Mouse (Mus musculus): ENCODE measurements at regions not wholly inside any gene's neighbourhood (a gene's known extent, or its start where the extent isn't known, plus 50 kb on each side); places are given as distances from the start of the nearest gene placed in this dataset.
"Not testable (repeated sequence)": the region's sequence is repeated elsewhere in the genome, so short reads cannot be mapped to it uniquely, and the experiment has no call there.

GRCm38 (mm10) chr19:35890191-35890590 is 167.1 kb downstream of the Htr7 start:
- DNase-seq: no peak

DNA sequence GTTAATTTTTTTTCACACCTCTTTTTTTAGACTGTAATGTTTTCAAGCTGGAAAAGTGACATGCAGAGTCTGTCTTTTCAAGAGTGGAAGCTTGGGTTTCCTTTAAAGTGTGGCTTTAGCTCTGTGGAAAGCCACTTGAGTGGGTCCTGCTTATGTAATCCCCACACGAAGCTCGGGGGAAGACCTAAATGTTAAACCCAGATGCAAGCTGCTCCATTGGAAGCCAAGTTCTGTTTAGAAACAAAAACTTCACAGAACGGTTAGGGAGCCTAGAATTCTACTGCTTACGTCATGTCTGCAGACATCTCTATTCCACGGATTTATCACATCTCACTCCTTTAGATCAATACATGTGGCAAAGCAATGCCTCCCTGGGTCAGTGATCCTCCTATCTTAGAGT is 171.0 kb downstream of the Htr7 start:
- DNase-seq: no peak

- DNase-seq: no peak
Measured at GRCm38 (mm10) chr19:35881810-35882485, 175.4 kb downstream of the Htr7 start.

- no peak for DNase-seq
Measured at GRCm38 (mm10) chr19:35875464-35875863, 181.8 kb downstream of the Htr7 start.

GRCm38 (mm10) chr19:35870720-35871119 is 186.6 kb downstream of the Htr7 start:
- DNase-seq: no peak

DNA sequence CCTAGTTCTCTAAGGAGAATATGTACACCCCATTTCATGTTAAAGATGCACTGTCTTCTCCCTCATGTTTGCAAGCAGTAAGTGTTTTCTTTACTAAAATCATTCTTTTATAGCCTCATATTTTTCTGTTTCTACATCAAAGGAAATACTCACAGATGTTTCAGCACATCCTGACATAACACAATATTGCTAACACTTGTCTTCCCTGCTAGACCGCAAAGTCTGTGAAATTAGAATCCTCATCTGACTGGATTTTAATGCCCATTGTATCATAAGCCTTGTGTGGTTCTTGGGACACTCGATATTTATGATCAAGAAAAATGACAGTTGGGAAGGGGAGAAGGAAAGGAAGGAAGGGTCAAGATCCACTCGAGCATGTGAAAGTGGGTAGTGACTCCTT is 188.8 kb downstream of the Htr7 start:
- DNase-seq: no peak

GRCm38 (mm10) chr19:35863049-35863448 is 194.3 kb downstream of the Htr7 start:
- no peak for DNase-seq

DNA sequence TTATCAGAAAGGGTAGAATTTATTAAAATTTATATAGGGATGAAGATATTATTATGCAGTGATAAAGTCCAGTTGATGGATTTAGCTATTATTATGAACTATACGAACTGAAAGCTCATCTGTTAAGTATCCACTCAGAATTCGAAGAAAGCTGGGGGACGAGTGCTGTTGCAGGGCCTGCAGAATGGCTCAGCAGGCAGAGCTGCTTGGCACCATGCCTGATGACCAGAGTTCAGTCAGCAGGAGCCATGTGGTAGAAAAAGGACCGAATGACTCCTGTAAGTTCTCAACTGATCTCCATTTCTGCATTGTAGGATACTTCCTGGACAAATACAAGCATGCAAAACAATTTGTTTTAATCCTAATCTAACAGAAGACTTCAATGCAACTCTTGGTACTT is 195.9 kb downstream of the Htr7 start:
- DNase-seq: peak; percentile 66

DNA sequence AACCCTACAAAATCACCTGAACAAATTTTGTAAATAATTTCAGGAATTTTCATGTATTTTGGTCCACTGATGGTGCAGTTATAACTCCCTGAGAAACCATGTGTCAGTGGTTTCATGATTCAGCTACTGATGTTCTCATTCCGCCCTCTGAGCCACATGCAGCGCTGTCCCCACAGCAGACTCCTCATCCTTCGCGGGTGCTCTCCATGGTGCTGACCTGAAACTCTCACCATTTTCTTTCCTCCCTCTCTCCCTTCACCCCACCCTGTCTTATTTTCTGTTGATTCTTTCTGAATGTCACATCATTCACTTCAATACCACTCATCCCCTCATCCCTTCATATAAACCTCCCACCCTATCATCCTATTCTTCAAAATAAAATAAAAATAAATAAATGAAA is 224.3 kb downstream of the Htr7 start:
- DNase-seq: peak; percentile 15

DNA sequence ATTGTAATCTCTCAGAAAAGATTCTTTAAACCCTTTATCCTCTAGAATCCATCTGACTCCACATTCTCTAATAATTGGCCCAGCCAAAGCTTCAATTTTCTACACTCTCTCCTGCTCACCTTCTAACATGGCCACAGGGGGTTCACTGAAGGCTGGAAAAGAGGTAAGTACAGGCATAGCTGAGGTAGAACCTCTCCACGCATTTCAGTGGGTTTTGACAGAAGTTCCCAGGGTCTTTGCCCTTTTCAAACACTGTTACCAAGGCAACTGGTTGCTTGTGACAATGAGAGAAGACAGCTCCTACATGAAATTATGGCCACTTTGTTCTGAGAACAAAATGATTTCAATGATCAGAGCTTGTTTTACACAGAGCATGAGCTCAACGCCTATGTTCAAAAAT is 231.2 kb downstream of the Htr7 start:
- DNase-seq: no peak

GRCm38 (mm10) chr19:35819626-35820025 is 237.7 kb downstream of the Htr7 start:
- no peak for DNase-seq

GRCm38 (mm10) chr19:35794661-35795060 is 262.6 kb downstream of the Htr7 start:
- DNase-seq: no peak

GRCm38 (mm10) chr19:35787246-35788021 is 269.9 kb downstream of the Htr7 start:
- DNase-seq: no peak

- DNase-seq: not testable (repeated sequence)
Measured at GRCm38 (mm10) chr19:35761750-35762149, 295.6 kb downstream of the Htr7 start.

- peak; percentile 95 for DNase-seq
Measured at GRCm38 (mm10) chr19:35759701-35760100, 297.6 kb downstream of the Htr7 start.

DNA sequence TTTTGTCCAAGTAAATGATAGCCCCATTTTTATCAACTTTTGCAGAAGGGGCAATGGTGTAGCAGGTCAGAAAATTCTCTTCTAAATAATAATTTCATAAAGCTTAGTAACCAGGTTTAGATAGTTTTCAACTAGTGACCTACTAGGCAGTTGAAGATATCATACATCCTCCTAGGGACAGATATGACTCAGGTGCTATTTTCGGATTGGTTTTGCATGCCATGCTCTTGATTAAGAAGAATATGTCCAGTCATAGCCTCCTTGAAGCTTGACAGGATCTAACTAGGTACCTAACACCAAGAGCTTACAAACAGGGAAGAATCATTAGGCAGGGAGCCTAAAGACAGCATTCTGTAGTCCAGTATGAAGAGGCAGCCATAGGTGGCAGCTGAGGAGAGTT is 301.8 kb downstream of the Htr7 start:
- DNase-seq: no peak

DNA sequence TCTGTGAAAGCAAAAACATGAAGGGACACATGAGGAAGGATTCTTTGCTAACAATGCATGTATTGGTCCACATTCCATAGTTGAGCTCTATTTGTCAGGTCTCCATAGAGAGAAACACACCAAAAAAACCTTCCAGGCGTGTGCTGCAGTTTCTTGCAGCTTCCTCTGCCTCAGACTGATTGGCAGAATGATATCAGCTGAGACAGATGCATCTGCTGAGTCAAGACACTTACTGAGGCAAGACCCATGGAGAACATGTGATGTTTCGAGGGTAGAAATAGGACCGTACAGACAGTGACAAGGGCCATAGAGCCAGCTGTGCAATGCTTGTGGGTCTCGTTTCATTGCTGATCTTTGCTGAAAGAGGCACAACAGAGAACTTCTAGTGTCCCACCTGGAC is 321.6 kb downstream of the Htr7 start:
- no peak for DNase-seq

DNA sequence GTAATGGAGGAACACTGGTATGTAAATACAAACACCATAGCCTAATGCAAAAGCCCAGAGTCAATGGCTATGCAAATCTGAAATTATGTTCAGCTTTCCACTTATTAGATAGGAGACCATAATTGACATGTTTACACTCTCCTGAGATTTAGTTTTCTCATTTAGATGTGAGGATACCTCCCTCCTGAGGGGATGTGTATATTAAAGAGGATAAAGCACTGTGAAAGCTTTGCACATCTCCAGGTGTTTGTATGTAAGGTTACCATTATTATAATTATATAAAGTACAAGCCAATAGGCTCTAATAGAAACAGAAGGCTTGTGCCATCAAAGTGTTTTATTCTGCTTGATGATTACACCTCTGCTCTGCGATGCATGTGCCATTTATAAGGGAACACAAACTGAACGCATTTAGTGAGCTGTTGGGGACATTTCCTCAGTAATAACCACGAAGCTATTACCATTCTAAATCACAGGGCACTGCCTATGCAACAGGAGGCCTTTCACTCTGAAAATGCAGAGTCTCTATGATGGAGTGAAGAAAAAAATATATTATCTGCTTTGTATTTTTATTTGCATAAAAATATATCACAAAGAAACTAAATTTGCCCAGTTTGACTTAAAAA is 328.8 kb downstream of the Htr7 start:
- no peak for DNase-seq
